Mouse (Mus musculus): Measurements from ENCODE around the gene Reep1. TPM values are rescaled to one million over a fixed set of nuclear protein-coding genes. Genes with fewer than 3 reads are reported as not detected.

Reep1 gene
- polyA plus RNA-seq, 1 experiment from 2014 or later = 3.6 TPM

DNA sequence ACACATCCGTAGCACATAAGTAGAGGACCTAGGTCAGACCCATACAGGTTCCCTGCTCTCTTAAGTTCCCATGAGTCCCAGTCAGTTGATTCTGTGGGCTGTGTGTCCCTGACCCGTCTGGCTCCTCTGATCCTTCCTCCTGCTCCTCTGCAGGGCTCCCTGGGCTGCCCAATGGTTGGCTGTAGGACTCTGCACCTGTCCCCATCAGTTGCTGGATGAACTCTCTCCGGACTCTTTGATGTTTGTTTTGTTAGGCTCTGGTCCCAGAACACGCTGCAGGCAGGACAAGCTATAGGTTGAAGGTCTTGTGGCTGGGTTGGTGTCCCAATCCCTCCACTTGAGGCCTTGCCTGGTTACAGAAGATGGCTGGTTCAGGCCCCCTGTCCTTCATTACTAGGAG is 51.4 kb downstream of the Reep1 start:
- Histone ChIP-seq H3K9ac (no peak overlapping the region), H3K36me3 (no peaks in the 10 kb centered on the region), H3K4me1 (replicated peaks) (peaks cover 7% of the 10 kb centered on the region), H3K4me3 (replicated peaks) (no peak overlapping the region), H3K4me2 (no peak overlapping the region), H3K27ac (no peak overlapping the region), H3K9me3 (replicated peaks) (no peaks in the 10 kb centered on the region), H3K27me3 (no peaks in the 10 kb centered on the region)
- DNase-seq (no peak), ATAC-seq (ENCODE audit: low read depth) (peak; percentile 75)
- WGBS (ENCODE audit: insufficient replicate concordance) = 63% methylated on average over 4 of the region's 4 CpGs

DNA sequence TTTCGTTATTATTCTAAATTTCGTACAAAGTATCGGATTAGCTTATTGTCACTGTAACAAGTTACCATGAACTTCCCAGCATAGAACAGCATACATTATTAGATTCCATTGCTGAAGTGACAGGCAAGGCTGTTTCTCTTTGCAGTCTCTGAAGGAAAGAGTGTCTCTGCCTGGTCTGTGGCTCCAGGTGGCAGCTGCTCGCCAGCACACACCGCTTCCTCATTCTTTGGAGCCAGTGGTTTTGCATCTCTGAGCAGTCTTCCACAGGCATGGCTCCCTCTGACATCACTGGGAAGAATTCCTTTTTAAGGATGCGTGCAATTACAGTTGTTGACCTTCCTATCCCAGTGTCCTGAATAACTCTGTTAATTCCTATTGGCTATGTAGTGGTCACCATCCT is 52.7 kb downstream of the Reep1 start:
- 70% methylated on average over 6 of the region's 6 CpGs for WGBS (ENCODE audit: insufficient replicate concordance)
- H3K27ac ChIP-seq = no peak overlapping the region

DNA sequence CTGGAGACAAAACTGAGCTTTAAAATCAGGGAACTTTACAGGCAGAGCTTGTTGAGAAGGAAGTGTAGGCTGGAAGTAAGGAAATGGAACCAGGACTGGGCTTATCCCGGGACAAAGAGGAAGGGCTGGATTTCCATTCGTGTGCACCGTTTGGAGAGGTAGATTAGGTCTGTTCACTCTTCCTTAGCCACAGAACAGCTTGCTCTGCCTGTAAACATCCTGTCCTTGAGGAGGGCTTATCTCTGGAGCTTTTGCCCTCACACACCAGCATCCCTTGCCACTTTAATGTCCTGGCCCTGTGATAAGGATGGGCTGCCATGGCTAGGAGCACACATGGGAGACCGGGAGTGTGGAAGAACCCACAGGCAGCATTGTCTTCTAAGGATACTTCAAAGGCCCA is 60.4 kb downstream of the Reep1 start:
- Histone ChIP-seq H3K27ac (no peak overlapping the region), H3K4me1 (replicated peaks) (0 out of 2 replicates have a peak, but pooled peaks cover 4% of the 10 kb centered on the region), H3K27me3 (no peaks in the 10 kb centered on the region), H3K9me3 (replicated peaks) (0 out of 2 replicates have a peak, but pooled peaks cover 5% of the 10 kb centered on the region), H3K4me2 (no peak overlapping the region), H3K4me3 (replicated peaks) (no peak overlapping the region), H3K36me3 (no peaks in the 10 kb centered on the region), H3K9ac (no peak overlapping the region)
- DNase-seq = no peak
- 20% methylated on average over 4 of the region's 4 CpGs for WGBS (ENCODE audit: insufficient replicate concordance)
- ATAC-seq (ENCODE audit: low read depth) = no peak

More for the DNA sequence above, 52.7 kb downstream of the Reep1 start:
- H3K27me3 ChIP-seq = no peaks in the 10 kb centered on the region
- ATAC-seq (ENCODE audit: low read depth) (no peak), DNase-seq (no peak)
- no peak overlapping the region for H3K4me3 ChIP-seq (replicated peaks)
- peaks cover 7% of the 10 kb centered on the region for H3K4me1 ChIP-seq (replicated peaks)
- no peak overlapping the region for H3K9ac ChIP-seq
- no peaks in the 10 kb centered on the region for H3K9me3 ChIP-seq (replicated peaks)
- no peak overlapping the region for H3K4me2 ChIP-seq
- no peaks in the 10 kb centered on the region for H3K36me3 ChIP-seq

DNA sequence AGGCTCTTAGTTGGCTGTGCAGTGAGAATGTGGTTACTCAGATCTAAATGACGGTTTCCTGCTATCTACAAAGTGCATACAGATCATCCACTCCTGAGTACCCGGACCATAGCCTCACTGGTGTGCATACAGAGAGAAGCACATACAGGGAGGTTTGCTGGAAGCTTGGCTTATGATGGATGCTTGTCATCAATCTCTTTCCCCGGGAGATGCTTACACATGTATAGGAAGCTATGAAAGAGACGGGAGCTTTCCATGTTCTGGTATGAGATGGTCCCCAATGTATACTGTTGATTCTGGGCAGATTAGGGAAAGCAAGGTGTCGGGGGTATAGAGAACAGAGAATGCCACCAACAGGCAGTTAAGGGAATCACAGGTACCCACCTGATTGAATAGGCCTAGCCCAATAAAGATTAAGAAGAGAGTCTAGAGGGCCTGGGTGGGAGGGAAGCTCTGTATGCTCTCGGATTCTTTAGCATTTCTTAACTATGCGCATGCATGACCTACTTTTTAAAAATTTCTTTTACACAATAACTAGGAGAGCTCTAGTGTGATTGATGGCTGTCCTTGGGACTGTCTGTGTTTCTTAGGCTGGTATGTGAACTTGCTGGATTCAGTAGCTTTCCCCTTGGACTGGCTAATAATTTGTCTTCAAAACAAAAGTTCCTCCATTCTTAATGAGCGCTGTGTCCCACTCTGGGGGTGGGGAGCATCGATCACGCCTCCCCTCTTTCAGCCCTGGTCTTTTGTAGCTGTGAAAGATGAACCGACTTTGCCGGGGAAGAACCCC is 62.7 kb downstream of the Reep1 start:
- H3K9me3 ChIP-seq (replicated peaks) = 0 out of 2 replicates have a peak, but pooled peaks cover 5% of the 10 kb centered on the region
- H3K4me2 ChIP-seq = no peak overlapping the region
- H3K4me1 ChIP-seq (replicated peaks) = 0 out of 2 replicates have a peak, but pooled peaks cover 4% of the 10 kb centered on the region
- H3K36me3 ChIP-seq = no peaks in the 10 kb centered on the region
- H3K9ac ChIP-seq = no peak overlapping the region
- DNase-seq = no peak
- no peak overlapping the region for H3K4me3 ChIP-seq (replicated peaks)
- no peak for ATAC-seq (ENCODE audit: low read depth)
- H3K27me3 ChIP-seq = no peaks in the 10 kb centered on the region
- WGBS (ENCODE audit: insufficient replicate concordance) = 66% methylated on average over 12 of the region's 12 CpGs
- H3K27ac ChIP-seq = no peak overlapping the region

DNA sequence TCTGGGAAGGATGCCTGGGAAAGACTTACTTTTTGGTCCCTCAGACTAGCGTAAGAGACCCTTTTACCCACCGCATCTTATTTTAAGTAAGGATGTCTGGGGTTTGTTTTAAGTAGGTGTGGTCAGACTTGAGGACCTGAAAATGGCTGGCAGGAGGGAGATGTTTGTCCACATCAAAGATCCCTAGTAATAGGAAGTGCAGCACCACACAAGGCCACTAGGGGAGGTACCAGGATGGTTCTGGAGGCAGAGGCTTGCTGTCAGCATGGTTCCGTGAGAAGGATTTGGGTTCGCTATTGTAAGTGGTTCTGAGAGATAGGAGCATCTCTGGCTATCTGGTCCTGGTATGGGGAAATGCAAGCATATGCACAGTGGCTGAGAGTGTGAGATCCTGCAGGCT is 63.5 kb downstream of the Reep1 start:
- Histone ChIP-seq H3K27me3 (no peaks in the 10 kb centered on the region), H3K4me1 (replicated peaks) (0 out of 2 replicates have a peak, but pooled peaks cover 4% of the 10 kb centered on the region), H3K9ac (no peak overlapping the region), H3K36me3 (no peaks in the 10 kb centered on the region), H3K4me2 (no peak overlapping the region), H3K9me3 (replicated peaks) (0 out of 2 replicates have a peak, but pooled peaks cover 5% of the 10 kb centered on the region), H3K4me3 (replicated peaks) (no peak overlapping the region), H3K27ac (no peak overlapping the region)
- ATAC-seq (ENCODE audit: low read depth) (no peak), DNase-seq (no peak)
- 89% methylated on average over 4 of the region's 4 CpGs for WGBS (ENCODE audit: insufficient replicate concordance)

DNA sequence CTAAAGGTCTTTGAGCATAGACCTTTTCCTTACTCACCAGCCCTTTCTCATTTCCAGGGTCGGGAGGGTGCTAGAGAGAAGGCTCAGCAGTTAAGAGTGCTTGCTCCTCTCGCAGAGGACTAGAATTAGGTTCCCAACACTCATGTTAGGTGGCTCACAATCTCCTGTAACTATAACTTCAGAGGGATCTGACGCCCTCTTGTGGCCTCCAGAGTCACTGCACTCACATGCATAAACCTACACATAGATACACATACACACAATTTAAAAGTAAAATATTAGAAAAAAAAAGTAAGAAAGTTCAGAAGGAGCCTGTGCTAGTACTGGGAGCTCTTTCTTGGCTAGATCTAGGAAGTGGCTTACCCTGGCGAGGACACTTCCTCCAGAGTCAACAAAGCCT is 63.9 kb downstream of the Reep1 start:
- Histone ChIP-seq H3K4me2 (no peak overlapping the region), H3K9ac (no peak overlapping the region), H3K4me1 (replicated peaks) (0 out of 2 replicates have a peak, but pooled peaks cover 4% of the 10 kb centered on the region), H3K27me3 (no peaks in the 10 kb centered on the region), H3K36me3 (no peaks in the 10 kb centered on the region), H3K27ac (no peak overlapping the region), H3K9me3 (replicated peaks) (0 out of 2 replicates have a peak, but pooled peaks cover 5% of the 10 kb centered on the region), H3K4me3 (replicated peaks) (no peak overlapping the region)
- ATAC-seq (ENCODE audit: low read depth) = no peak
- WGBS (ENCODE audit: insufficient replicate concordance) = 76% methylated on average over 4 of the region's 4 CpGs
- DNase-seq = no peak

DNA sequence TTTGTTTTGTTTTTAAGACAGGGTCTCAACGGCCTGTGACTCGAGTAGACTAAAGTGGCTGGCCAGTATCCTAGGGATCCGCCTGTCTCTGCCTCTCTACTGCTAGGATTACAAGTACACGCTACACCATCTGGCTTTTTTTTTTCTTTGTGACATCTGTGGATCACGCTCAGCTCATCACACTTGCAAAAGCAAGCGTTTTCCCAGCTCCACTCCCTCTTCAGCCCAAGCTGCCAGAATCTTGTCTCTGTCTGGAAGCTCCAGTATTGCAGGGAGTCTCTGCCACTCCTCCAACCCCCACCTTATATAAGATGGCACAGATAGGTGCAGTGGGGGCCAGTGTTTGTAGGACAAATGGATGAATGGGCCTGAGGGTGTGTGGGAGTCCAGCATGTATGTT is 64.8 kb downstream of the Reep1 start:
- WGBS (ENCODE audit: insufficient replicate concordance) = 75% methylated on average over 6 of the region's 6 CpGs
- H3K27me3 ChIP-seq = no peaks in the 10 kb centered on the region
- 0 out of 2 replicates have a peak, but pooled peaks cover 5% of the 10 kb centered on the region for H3K9me3 ChIP-seq (replicated peaks)
- H3K27ac ChIP-seq = no peak overlapping the region
- no peaks in the 10 kb centered on the region for H3K36me3 ChIP-seq
- no peak for DNase-seq
- H3K4me3 ChIP-seq (replicated peaks) = no peak overlapping the region
- 0 out of 2 replicates have a peak, but pooled peaks cover 4% of the 10 kb centered on the region for H3K4me1 ChIP-seq (replicated peaks)
- H3K9ac ChIP-seq = no peak overlapping the region
- H3K4me2 ChIP-seq = no peak overlapping the region
- no peak for ATAC-seq (ENCODE audit: low read depth)

DNA sequence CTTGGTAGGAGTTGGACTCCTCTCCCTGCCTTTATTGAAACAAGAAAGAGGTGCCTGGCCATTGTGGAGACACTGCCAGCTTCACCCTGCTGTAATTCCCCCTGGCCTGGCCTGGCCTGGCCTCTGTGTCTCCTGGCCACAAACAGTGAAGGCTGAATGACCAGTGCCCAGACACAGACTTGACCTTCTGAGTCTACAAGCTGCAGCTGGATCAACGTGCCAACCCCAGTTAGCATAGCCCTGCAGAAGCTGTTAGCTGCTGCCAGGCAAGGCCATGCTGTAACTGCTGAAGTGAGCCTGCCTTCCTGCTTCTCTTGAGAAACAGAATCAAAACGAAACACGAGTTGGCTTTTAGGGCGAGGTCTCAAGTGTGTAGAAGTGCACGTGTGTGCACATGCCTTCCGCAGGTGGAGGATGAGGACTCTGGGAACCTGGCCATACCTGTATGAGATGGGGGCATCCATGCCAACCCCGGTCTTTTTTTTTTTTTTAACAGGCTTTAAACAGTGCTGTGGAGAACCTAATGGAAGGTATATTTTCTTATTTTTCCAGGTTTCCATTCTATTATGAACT is 65.4 kb downstream of the Reep1 start:
- no peaks in the 10 kb centered on the region for H3K36me3 ChIP-seq
- no peak overlapping the region for H3K9ac ChIP-seq
- H3K4me3 ChIP-seq (replicated peaks) = no peak overlapping the region
- DNase-seq (no peak), ATAC-seq (ENCODE audit: low read depth) (no peak)
- WGBS (ENCODE audit: insufficient replicate concordance) = 77% methylated on average over 7 of the region's 7 CpGs
- H3K9me3 ChIP-seq (replicated peaks) = 0 out of 2 replicates have a peak, but pooled peaks cover 5% of the 10 kb centered on the region
- H3K4me2 ChIP-seq = no peak overlapping the region
- H3K4me1 ChIP-seq (replicated peaks) = 0 out of 2 replicates have a peak, but pooled peaks cover 3% of the 10 kb centered on the region
- H3K27me3 ChIP-seq = no peaks in the 10 kb centered on the region
- H3K27ac ChIP-seq = no peak overlapping the region

DNA sequence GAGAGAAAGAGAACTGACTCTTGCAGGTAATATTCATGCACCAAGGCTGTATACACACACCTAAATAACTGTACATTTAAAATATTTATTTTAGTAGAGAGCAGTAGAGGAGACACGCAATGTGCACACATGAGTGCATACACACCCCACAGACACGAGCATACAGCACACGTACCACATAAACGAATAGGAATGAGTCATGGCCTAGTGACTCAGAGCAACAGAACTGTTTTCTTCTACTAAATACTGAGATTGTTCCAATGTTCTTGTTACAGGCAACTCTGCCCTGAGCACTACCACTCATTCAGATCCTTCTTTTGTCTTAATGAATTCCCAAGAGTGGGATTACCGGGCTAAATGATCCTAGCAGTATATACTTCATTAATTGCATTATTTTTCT is 70.7 kb downstream of the Reep1 start:
- Histone ChIP-seq H3K36me3 (no peaks in the 10 kb centered on the region), H3K9ac (no peak overlapping the region), H3K4me3 (replicated peaks) (no peak overlapping the region), H3K27ac (no peak overlapping the region), H3K27me3 (no peaks in the 10 kb centered on the region), H3K9me3 (replicated peaks) (no peaks in the 10 kb centered on the region), H3K4me2 (no peak overlapping the region), H3K4me1 (replicated peaks) (no peaks in the 10 kb centered on the region)
- WGBS (ENCODE audit: insufficient replicate concordance) = 79% methylated on average over 5 of the region's 5 CpGs
- ATAC-seq (ENCODE audit: low read depth) = no peak
- DNase-seq = no peak

DNA sequence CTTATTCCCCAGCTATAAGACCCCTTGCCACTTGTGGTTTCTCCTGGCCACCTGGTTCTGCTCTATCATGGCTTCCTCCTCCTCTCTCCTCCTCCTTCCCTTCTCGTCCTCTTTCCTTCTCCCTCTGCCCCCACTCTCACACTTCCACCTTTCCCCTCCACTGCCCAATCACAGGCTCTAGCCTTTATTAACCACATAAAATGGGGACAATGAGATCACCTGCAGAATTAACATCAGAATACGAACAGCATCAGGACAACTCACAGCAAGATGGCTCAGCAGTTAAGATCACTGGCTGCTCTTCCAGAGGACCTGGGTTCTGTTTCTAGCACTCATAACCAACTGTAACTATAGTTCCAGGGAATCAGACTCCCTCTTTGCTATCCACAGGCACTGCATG is 72.5 kb downstream of the Reep1 start:
- Histone ChIP-seq H3K9me3 (replicated peaks) (no peaks in the 10 kb centered on the region), H3K36me3 (no peaks in the 10 kb centered on the region), H3K27me3 (no peaks in the 10 kb centered on the region), H3K4me3 (replicated peaks) (no peak overlapping the region), H3K4me1 (replicated peaks) (no peaks in the 10 kb centered on the region), H3K27ac (no peak overlapping the region), H3K9ac (no peak overlapping the region), H3K4me2 (no peak overlapping the region)
- WGBS (ENCODE audit: insufficient replicate concordance) = 48% methylated on average over 2 of the region's 2 CpGs
- DNase-seq (no peak), ATAC-seq (ENCODE audit: low read depth) (no peak)

DNA sequence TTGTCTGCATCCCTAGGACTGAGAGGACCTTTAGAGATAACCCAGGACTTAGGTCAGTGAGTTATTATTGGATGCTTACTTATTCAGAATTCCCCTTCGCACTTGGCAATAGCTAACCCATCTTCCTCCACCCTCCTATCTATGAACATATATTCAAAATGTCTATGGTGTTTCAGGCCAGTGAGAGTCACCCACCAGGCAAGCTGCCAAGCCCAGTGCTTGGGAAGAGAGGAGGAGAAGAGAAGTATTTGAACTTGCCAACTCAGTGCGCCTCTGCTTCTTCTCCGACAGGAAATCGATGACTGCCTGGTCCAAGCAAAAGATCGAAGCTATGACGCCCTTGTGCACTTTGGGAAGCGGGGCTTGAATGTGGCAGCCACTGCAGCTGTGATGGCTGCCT is 73.1 kb downstream of the Reep1 start:
- Histone ChIP-seq H3K9me3 (replicated peaks) (no peaks in the 10 kb centered on the region), H3K27ac (no peak overlapping the region), H3K36me3 (no peaks in the 10 kb centered on the region), H3K27me3 (no peaks in the 10 kb centered on the region), H3K4me3 (replicated peaks) (no peak overlapping the region), H3K4me2 (no peak overlapping the region), H3K4me1 (replicated peaks) (no peaks in the 10 kb centered on the region), H3K9ac (no peak overlapping the region)
- WGBS (ENCODE audit: insufficient replicate concordance) = 70% methylated on average over 7 of the region's 7 CpGs
- ATAC-seq (ENCODE audit: low read depth) (no peak), DNase-seq (no peak)
